Mouse (Mus musculus): ENCODE data around the gene Polr3gl. TPM values are rescaled to one million over a fixed set of nuclear protein-coding genes. Genes with fewer than 3 reads are reported as not detected.

The Polr3gl gene
- polyA plus RNA-seq, 1 experiment from 2014 or later = 28.4 TPM

DNA sequence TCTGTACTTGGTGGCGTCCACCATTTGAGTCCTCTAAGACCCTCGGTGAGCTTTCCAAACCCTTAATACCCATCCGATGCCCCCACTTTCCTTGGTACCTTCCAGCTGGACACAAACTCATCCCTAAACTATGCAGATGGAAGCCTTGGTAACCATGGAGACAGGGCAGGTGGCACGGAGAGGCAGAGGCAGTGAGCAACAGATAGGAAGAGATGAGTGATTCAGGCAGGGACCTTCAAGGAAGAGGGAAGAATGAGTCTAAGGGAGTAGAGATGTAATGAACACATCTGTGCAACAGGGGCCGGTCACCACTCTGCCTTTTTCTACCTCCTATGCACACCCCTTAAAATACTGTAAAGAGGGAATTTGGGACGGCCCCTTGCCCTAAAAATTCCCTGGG is 1.7 kb upstream of the Polr3gl start:
- H3K9me3 ChIP-seq (ENCODE audit: control insufficient read depth, low read length) = no peaks in the 10 kb centered on the region
- peak overlapping the region; percentile 91; the same call in 1 of the 2 replicates for H3K4me2 ChIP-seq (ENCODE audit: low read depth, low read length, severe bottlenecking)
- no peak for DNase-seq (ENCODE audit: low spot score)
- no peak for ATAC-seq (replicated peaks; ENCODE audit: low FRiP score)
- no peaks in the 10 kb centered on the region for H3K36me3 ChIP-seq (ENCODE audit: control insufficient read depth, insufficient read depth, low read length)
- no peak overlapping the region for H3K27ac ChIP-seq (ENCODE audit: low read depth, low read length)
- H3K4me1 ChIP-seq (replicated peaks; ENCODE audit: control insufficient read depth, insufficient read depth, low read length) = peaks cover 25% of the 10 kb centered on the region
- peak overlapping the region; percentile 35; the same call in 1 of the 2 replicates for H3K4me3 ChIP-seq (ENCODE audit: low read depth, low read length)
- H3K27me3 ChIP-seq (ENCODE audit: control insufficient read depth, insufficient read depth, low read length) = peaks cover 21% of the 10 kb centered on the region
- no peak overlapping the region for H3K9ac ChIP-seq (ENCODE audit: low read length)
- 27% methylated on average over 6 of the region's 6 CpGs for WGBS

DNA sequence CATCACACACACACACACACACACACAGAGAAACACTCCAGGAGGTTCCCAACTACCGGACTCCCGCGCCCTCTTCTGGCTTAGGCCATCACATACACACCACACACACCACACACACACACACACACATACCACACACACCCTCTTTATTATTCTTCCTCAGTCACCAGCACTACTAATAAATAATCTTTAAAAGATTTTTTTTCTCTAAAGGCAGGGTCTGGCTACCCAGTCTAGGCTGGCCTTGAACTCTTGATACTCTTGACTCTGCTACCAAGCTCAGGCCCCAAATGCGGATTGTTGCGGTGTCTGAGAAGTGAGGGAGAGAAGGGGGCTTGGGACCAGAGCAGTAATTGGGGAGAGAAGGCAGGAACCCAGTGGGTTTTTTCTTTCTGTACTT is 870 bp upstream of the Polr3gl start:
- Histone ChIP-seq H3K36me3 (ENCODE audit: control insufficient read depth, insufficient read depth, low read length) (no peaks in the 10 kb centered on the region), H3K4me2 (ENCODE audit: low read depth, low read length, severe bottlenecking) (no peak overlapping the region), H3K4me3 (ENCODE audit: low read depth, low read length) (no peak overlapping the region), H3K9ac (ENCODE audit: low read length) (no peak overlapping the region), H3K4me1 (replicated peaks; ENCODE audit: control insufficient read depth, insufficient read depth, low read length) (peaks cover 25% of the 10 kb centered on the region), H3K27ac (ENCODE audit: low read depth, low read length) (no peak overlapping the region), H3K9me3 (ENCODE audit: control insufficient read depth, low read length) (no peaks in the 10 kb centered on the region), H3K27me3 (ENCODE audit: control insufficient read depth, insufficient read depth, low read length) (peaks cover 21% of the 10 kb centered on the region)
- WGBS = 75% methylated on average over 5 of the region's 5 CpGs
- DNase-seq (ENCODE audit: low spot score) = no peak
- ATAC-seq (replicated peaks; ENCODE audit: low FRiP score) = no peak

DNA sequence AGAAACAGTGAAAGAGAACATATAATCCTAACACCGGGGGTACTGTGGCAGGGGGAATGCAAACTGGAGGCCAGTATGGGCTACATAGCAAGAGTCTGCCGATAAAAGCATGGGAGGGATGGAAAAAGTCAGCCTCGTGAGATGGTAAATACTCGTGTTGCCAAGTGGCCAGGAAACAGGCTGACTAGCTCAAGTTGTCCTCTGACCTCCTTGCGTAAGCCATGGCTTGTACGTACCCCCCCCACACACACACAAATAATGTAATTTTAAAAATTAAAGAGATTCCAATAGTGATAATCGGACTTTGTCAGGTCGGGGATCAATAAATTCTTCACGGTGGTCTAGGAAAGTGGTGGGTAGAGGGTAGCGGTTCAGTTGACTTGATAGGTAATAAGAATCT is 607 bp downstream of the Polr3gl start:
- Histone ChIP-seq H3K4me1 (replicated peaks; ENCODE audit: control insufficient read depth, insufficient read depth, low read length) (peaks cover 20% of the 10 kb centered on the region), H3K36me3 (ENCODE audit: control insufficient read depth, insufficient read depth, low read length) (no peaks in the 10 kb centered on the region), H3K9ac (ENCODE audit: low read length) (peak overlapping the region; percentile 74), H3K4me2 (ENCODE audit: low read depth, low read length, severe bottlenecking) (peak overlapping the region; percentile 87), H3K9me3 (ENCODE audit: control insufficient read depth, low read length) (no peaks in the 10 kb centered on the region), H3K27ac (ENCODE audit: low read depth, low read length) (no peak overlapping the region), H3K4me3 (ENCODE audit: low read depth, low read length) (peak overlapping the region; percentile 60), H3K27me3 (ENCODE audit: control insufficient read depth, insufficient read depth, low read length) (peaks cover 13% of the 10 kb centered on the region)
- DNase-seq (ENCODE audit: low spot score) (no peak), ATAC-seq (replicated peaks; ENCODE audit: low FRiP score) (no peak; the same call in 1 of the 2 replicates)
- WGBS = under 1% methylated on average over 10 of the region's 10 CpGs

DNA sequence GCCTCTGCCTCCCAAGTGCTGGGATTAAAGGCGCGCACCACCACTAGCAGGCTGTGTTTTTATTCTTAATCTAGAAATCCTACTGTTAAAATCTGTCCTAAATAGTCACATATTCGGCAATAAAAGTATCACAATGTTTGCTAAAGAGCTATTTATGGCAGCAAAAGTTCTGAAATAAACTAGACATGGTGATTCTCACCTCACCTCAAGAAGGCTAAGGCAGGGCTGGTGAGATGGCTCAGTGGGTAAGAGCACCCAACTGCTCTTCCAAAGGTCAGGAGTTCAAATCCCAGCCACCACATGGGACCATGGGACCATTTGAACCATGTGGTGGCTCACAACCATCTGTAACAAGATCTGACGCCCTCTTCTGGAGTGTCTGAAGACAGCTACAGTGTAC is 3.3 kb downstream of the Polr3gl start:
- H3K27ac ChIP-seq (ENCODE audit: low read depth, low read length) = no peak overlapping the region
- no peaks in the 10 kb centered on the region for H3K36me3 ChIP-seq (ENCODE audit: control insufficient read depth, insufficient read depth, low read length)
- H3K9me3 ChIP-seq (ENCODE audit: control insufficient read depth, low read length) = no peaks in the 10 kb centered on the region
- H3K4me3 ChIP-seq (ENCODE audit: low read depth, low read length) = no peak overlapping the region
- DNase-seq (ENCODE audit: low spot score) = no peak
- peaks cover 4% of the 10 kb centered on the region for H3K27me3 ChIP-seq (ENCODE audit: control insufficient read depth, insufficient read depth, low read length)
- H3K9ac ChIP-seq (ENCODE audit: low read length) = no peak overlapping the region
- WGBS = 79% methylated on average over 4 of the region's 4 CpGs
- no peak for ATAC-seq (replicated peaks; ENCODE audit: low FRiP score)
- no peak overlapping the region for H3K4me2 ChIP-seq (ENCODE audit: low read depth, low read length, severe bottlenecking)
- peaks cover 2% of the 10 kb centered on the region; the same call in 1 of the 2 replicates for H3K4me1 ChIP-seq (replicated peaks; ENCODE audit: control insufficient read depth, insufficient read depth, low read length)

DNA sequence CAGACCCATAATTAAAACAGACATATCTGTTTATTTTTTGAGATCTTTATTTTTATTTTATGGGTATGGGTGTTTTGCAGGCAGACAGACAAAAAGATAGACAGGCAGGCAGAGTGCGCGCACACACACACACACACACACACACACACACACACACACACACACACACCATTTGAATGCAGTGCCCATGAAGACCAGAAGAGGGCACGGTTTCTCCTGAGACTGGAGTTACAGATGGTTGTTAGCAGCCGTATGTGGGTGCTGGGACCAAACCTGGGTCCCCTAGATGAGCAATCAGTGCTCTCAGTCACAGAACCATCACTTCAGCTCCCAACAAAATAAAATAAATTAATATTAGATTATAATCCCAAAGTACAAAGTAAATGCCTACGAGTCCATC is 10.6 kb downstream of the Polr3gl start:
- Histone ChIP-seq H3K4me2 (ENCODE audit: low read depth, low read length, severe bottlenecking) (no peak overlapping the region), H3K9me3 (ENCODE audit: control insufficient read depth, low read length) (no peaks in the 10 kb centered on the region), H3K4me1 (replicated peaks; ENCODE audit: control insufficient read depth, insufficient read depth, low read length) (peaks cover 3% of the 10 kb centered on the region), H3K4me3 (ENCODE audit: low read depth, low read length) (no peak overlapping the region), H3K36me3 (ENCODE audit: control insufficient read depth, insufficient read depth, low read length) (no peaks in the 10 kb centered on the region), H3K27ac (ENCODE audit: low read depth, low read length) (no peak overlapping the region), H3K27me3 (ENCODE audit: control insufficient read depth, insufficient read depth, low read length) (no peaks in the 10 kb centered on the region), H3K9ac (ENCODE audit: low read length) (no peak overlapping the region)
- no peak for DNase-seq (ENCODE audit: low spot score)
- ATAC-seq (replicated peaks; ENCODE audit: low FRiP score) = no peak
- 89% methylated on average over 5 of the region's 5 CpGs for WGBS

DNA sequence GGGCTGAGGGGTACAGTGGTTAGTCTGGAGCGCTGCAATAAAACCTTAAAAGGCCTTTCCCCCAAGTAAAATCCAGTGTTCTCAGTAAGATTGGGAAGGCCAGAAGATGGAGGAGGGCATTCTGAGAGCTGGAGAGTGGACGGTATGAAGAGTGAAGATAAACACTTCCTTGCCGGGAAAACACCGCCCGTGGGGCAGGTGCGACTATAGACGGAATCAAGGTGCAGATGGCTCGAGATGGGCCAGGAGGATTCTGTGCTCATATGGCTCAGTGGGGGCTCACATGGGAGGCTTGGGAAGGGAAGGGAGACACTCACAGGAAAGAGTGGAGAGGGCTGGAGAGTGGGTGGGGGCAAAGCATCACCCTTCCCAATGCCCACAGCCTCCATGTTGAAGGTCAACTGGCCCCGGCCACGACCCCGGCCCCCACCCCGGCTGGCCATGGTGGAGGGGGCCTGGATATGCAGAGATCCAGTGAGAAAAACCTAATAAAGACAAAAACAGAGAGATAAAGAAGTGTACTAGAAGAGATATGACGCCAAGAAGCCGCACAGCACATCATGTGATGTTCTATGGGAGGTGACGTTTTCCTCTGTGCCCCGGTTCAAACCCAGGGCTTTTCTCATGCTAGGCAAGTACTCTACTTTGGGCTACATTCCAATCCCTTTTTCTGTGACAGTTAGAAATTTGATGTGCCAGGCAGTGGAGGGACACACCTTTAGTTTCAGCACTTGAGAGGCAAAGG is 12.0 kb downstream of the Polr3gl start:
- no peak overlapping the region for H3K4me2 ChIP-seq (ENCODE audit: low read depth, low read length, severe bottlenecking)
- H3K9me3 ChIP-seq (ENCODE audit: control insufficient read depth, low read length) = no peaks in the 10 kb centered on the region
- no peaks in the 10 kb centered on the region for H3K27me3 ChIP-seq (ENCODE audit: control insufficient read depth, insufficient read depth, low read length)
- no peak overlapping the region for H3K9ac ChIP-seq (ENCODE audit: low read length)
- H3K27ac ChIP-seq (ENCODE audit: low read depth, low read length) = no peak overlapping the region
- DNase-seq (ENCODE audit: low spot score) (no peak), ATAC-seq (replicated peaks; ENCODE audit: low FRiP score) (no peak)
- no peaks in the 10 kb centered on the region for H3K36me3 ChIP-seq (ENCODE audit: control insufficient read depth, insufficient read depth, low read length)
- no peak overlapping the region for H3K4me3 ChIP-seq (ENCODE audit: low read depth, low read length)
- 85% methylated on average over 16 of the region's 16 CpGs for WGBS
- H3K4me1 ChIP-seq (replicated peaks; ENCODE audit: control insufficient read depth, insufficient read depth, low read length) = peaks cover 8% of the 10 kb centered on the region

DNA sequence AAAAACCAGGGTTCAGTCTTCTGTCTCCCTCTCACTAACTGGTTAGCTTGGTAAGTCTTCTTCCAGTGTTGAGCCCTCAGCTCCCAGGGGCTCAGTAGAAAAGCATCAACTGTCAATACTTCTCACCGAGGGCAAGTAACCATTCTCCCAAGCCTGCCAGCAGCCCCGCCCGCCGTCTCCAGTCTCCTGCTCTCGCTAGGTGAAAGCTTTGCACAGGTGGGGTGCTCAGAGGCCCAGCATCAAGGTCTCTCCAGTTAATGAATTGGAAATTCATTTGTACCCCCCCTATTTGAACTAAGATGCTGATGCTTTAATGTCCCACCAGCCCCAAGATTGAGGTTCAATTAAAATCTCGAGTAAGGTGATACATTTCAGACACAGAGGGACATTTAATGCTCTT is 12.8 kb downstream of the Polr3gl start:
- Histone ChIP-seq H3K9ac (ENCODE audit: low read length) (no peak overlapping the region), H3K4me3 (ENCODE audit: low read depth, low read length) (no peak overlapping the region), H3K27me3 (ENCODE audit: control insufficient read depth, insufficient read depth, low read length) (no peaks in the 10 kb centered on the region), H3K4me1 (replicated peaks; ENCODE audit: control insufficient read depth, insufficient read depth, low read length) (peaks cover 11% of the 10 kb centered on the region), H3K9me3 (ENCODE audit: control insufficient read depth, low read length) (no peaks in the 10 kb centered on the region), H3K4me2 (ENCODE audit: low read depth, low read length, severe bottlenecking) (no peak overlapping the region), H3K36me3 (ENCODE audit: control insufficient read depth, insufficient read depth, low read length) (no peaks in the 10 kb centered on the region), H3K27ac (ENCODE audit: low read depth, low read length) (no peak overlapping the region)
- no peak for DNase-seq (ENCODE audit: low spot score)
- WGBS = 42% methylated on average over 6 of the region's 6 CpGs
- no peak for ATAC-seq (replicated peaks; ENCODE audit: low FRiP score)

DNA sequence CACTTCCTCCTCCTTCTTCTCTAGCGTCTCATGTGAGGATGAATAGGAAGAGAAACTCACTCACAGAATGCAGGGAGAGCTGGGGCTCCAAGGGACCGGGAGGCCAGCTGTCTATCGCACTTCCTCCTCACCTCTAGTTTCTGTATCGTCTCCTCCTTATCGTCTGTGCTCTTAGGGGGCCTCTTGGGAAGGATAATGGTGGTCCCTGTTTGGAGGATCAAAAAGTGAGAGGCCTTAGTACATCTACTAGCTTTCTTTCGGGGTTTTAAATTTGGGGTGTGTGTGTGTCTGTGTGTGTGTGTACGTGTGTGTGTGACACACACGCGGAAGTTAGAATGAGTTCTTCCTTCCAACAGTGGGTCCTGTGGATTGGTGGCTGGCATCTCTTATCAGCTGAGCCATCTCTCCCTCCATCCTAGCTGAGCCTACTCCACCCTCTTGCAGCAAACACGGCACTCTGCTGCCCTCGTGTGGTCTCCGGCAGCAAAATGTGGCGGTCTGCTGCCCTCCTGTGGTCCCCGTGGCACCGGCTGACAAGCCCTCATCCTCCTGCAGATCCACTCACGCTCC is 14.0 kb downstream of the Polr3gl start:
- no peaks in the 10 kb centered on the region for H3K9me3 ChIP-seq (ENCODE audit: control insufficient read depth, low read length)
- 12% methylated on average over 16 of the region's 16 CpGs for WGBS
- DNase-seq (ENCODE audit: low spot score) = peak; percentile 95
- peak overlapping the region; percentile 50; the same call in 1 of the 2 replicates for H3K4me2 ChIP-seq (ENCODE audit: low read depth, low read length, severe bottlenecking)
- H3K4me1 ChIP-seq (replicated peaks; ENCODE audit: control insufficient read depth, insufficient read depth, low read length) = peaks cover 11% of the 10 kb centered on the region
- no peaks in the 10 kb centered on the region for H3K36me3 ChIP-seq (ENCODE audit: control insufficient read depth, insufficient read depth, low read length)
- peak; percentile 78 for ATAC-seq (replicated peaks; ENCODE audit: low FRiP score)
- no peak overlapping the region for H3K27ac ChIP-seq (ENCODE audit: low read depth, low read length)
- H3K27me3 ChIP-seq (ENCODE audit: control insufficient read depth, insufficient read depth, low read length) = no peaks in the 10 kb centered on the region
- H3K9ac ChIP-seq (ENCODE audit: low read length) = peak overlapping the region; percentile 49; the same call in 1 of the 2 replicates
- H3K4me3 ChIP-seq (ENCODE audit: low read depth, low read length) = peak overlapping the region; percentile 11; the same call in 1 of the 2 replicates

Data from forebrain, embryonic 11.5 days (tissue).